Mouse (Mus musculus) liver, embryonic 15.5 days (tissue): Measurements from ENCODE around the gene Mrto4. TPM values are rescaled to one million over a fixed set of nuclear protein-coding genes. Genes with fewer than 3 reads are reported as not detected.

Experiments
- ATAC-seq: fragments of 200-750 bp; cut with Nextera tagmentation; 2 replicates; pipeline ENCODE4 v1.8.0; 2017; ENCODE audit warnings: moderate number of reproducible peaks, mild to moderate bottlenecking, moderate library complexity; ENCODE audit not compliant: insufficient read depth
- H3K27ac ChIP-seq: fragments of 300-500 bp; sonication (generic); replicated peaks from 2 replicates; pipeline ENCODE4 v1.5.1; 2015; ENCODE audit warnings: mild to moderate bottlenecking, inconsistent platforms
- H3K27me3 ChIP-seq: fragments of 300-500 bp; sonication (generic); 2 replicates; pipeline ENCODE4 v1.6.1; 2015; ENCODE audit warnings: mild to moderate bottlenecking, inconsistent platforms
- H3K36me3 ChIP-seq: fragments of 300-500 bp; sonication (generic); replicated peaks from 2 replicates; pipeline ENCODE4 v1.6.1; 2015; ENCODE audit warnings: moderate library complexity, mild to moderate bottlenecking, inconsistent platforms
- H3K4me1 ChIP-seq: fragments of 300-500 bp; sonication (generic); replicated peaks from 2 replicates; pipeline ENCODE4 v1.6.1; 2015; ENCODE audit warnings: inconsistent platforms
- H3K4me2 ChIP-seq: fragments of 300-500 bp; sonication (generic); 2 replicates; pipeline ENCODE4 v1.6.1; 2015; ENCODE audit warnings: moderate library complexity, mild to moderate bottlenecking, inconsistent platforms
- H3K4me3 ChIP-seq: fragments of 300-500 bp; sonication (generic); replicated peaks from 2 replicates; pipeline ENCODE4 v1.5.1; 2015; ENCODE audit warnings: mild to moderate bottlenecking, inconsistent platforms
- H3K9ac ChIP-seq: fragments of 300-500 bp; sonication (generic); 2 replicates; pipeline ENCODE4 v1.6.1; 2015; ENCODE audit warnings: moderate library complexity, mild to moderate bottlenecking, inconsistent platforms
- H3K9me3 ChIP-seq: fragments of 300-500 bp; sonication (generic); replicated peaks from 2 replicates; pipeline ENCODE4 v1.6.1; 2016; ENCODE audit warnings: inconsistent platforms
- WGBS: fragments of 180-500 bp; shearing (Covaris S2); methylation state at CpG from one replicate; pipeline ENCODE4 v1.1.7; 2015; ENCODE audit warnings: mixed read lengths; ENCODE audit not compliant: insufficient replicate concordance; 5-methylcytosine and 5-hydroxymethylcytosine counted together
- microRNA-seq: library from miRNA; unstranded; fragments of <30 nt; microRNA quantifications from one replicate; pipeline ENCODE4, GENCODE M21; 2016
- polyA plus RNA-seq: library from polyadenylated mRNA; unstranded; fragments of >200 nt; fragmentation: Nextera tagmentation; extraction: Ambion mirVana; gene quantifications from 2 replicates; pipeline ENCODE4 v1.2.1, GENCODE M21; 2015

The Mrto4 gene
- polyA plus RNA-seq, 1 experiment from 2014 or later: 78.7 TPM

- WGBS: under 1% methylated on average over 63 of the region's 63 CpGs
- Histone ChIP-seq H3K4me2 (peak within 1 kb of the TSS; percentile 100), H3K9ac (peak within 1 kb of the TSS; percentile 82), H3K4me1 (peaks cover 44% of the 10 kb centered on the region), H3K4me3 (peak within 1 kb of the TSS; percentile 74), H3K36me3 (peaks cover 6% of the 10 kb centered on the region; the same call in 1 of the 2 replicates), H3K9me3 (no peaks in the 10 kb centered on the region), H3K27me3 (no peaks in the 10 kb centered on the region), H3K27ac (peak within 1 kb of the TSS; percentile 81)
- peak; percentile 81 for ATAC-seq
These were observed 42.0 kb downstream of the Mrto4 start, which contains the start of the genes Pqlc2 and Akr7a5 for GRCm38 (mm10) chr4:139310171-139310898. TSS of gene Pqlc2 (minus strand) at chr4:139310708. TSS of gene Akr7a5 (plus strand) at chr4:139310744.

- H3K4me1 ChIP-seq: peaks cover 44% of the 10 kb centered on the region
- 44% methylated on average over 6 of the region's 6 CpGs for WGBS
These were observed 42.7 kb downstream of the Mrto4 start for GRCm38 (mm10) chr4:139309651-139310050.

GRCm38 (mm10) chr4:139307916-139308315, 44.5 kb downstream of the Mrto4 start:
- H3K9ac ChIP-seq: no peak overlapping the region; the same call in 1 of the 2 replicates
- no peaks in the 10 kb centered on the region for H3K36me3 ChIP-seq
- no peak overlapping the region for H3K27ac ChIP-seq
- no peaks in the 10 kb centered on the region for H3K27me3 ChIP-seq
- no peaks in the 10 kb centered on the region for H3K9me3 ChIP-seq
- H3K4me3 ChIP-seq: no peak overlapping the region
- WGBS: 38% methylated on average over 5 of the region's 5 CpGs
- no peak overlapping the region for H3K4me2 ChIP-seq
- peaks cover 44% of the 10 kb centered on the region for H3K4me1 ChIP-seq
- no peak for ATAC-seq

More at GRCm38 (mm10) chr4:139309651-139310050, 42.7 kb downstream of the Mrto4 start:
- Histone ChIP-seq H3K4me3 (peak overlapping the region; percentile 74), H3K4me2 (peak overlapping the region; percentile 100), H3K27ac (0 out of 2 replicates have a peak overlapping the region, but pooled peaks have one; percentile 81), H3K27me3 (no peaks in the 10 kb centered on the region), H3K36me3 (peaks cover 4% of the 10 kb centered on the region; the same call in 1 of the 2 replicates), H3K9me3 (no peaks in the 10 kb centered on the region), H3K9ac (peak overlapping the region; percentile 82)
- no peak for ATAC-seq

GRCm38 (mm10) chr4:139305521-139305920, 46.9 kb downstream of the Mrto4 start:
- Histone ChIP-seq H3K9me3 (no peaks in the 10 kb centered on the region), H3K27me3 (no peaks in the 10 kb centered on the region), H3K27ac (no peak overlapping the region), H3K4me1 (peaks cover 24% of the 10 kb centered on the region), H3K4me2 (no peak overlapping the region), H3K36me3 (no peaks in the 10 kb centered on the region), H3K9ac (no peak overlapping the region), H3K4me3 (no peak overlapping the region)
- no peak for ATAC-seq
- WGBS: 88% methylated on average over 3 of the region's 3 CpGs

- Histone ChIP-seq H3K27me3 (no peaks in the 10 kb centered on the region), H3K27ac (no peak overlapping the region)
- WGBS: 68% methylated on average over 5 of the region's 5 CpGs
These were observed 50.1 kb downstream of the Mrto4 start for GRCm38 (mm10) chr4:139302241-139302640.

GRCm38 (mm10) chr4:139301780-139302179, 50.6 kb downstream of the Mrto4 start:
- no peaks in the 10 kb centered on the region for H3K27me3 ChIP-seq
- no peaks in the 10 kb centered on the region; the same call in 1 of the 2 replicates for H3K4me1 ChIP-seq
- no peak overlapping the region for H3K9ac ChIP-seq
- ATAC-seq: peak; percentile 60
- no peak overlapping the region for H3K4me3 ChIP-seq
- no peak overlapping the region; the same call in 1 of the 2 replicates for H3K4me2 ChIP-seq
- no peaks in the 10 kb centered on the region for H3K9me3 ChIP-seq
- no peaks in the 10 kb centered on the region for H3K36me3 ChIP-seq
- H3K27ac ChIP-seq: no peak overlapping the region
- 71% methylated on average over 8 of the region's 8 CpGs for WGBS

More at GRCm38 (mm10) chr4:139302241-139302640, 50.1 kb downstream of the Mrto4 start:
- ATAC-seq: no peak
- no peak overlapping the region for H3K4me3 ChIP-seq
- no peaks in the 10 kb centered on the region for H3K36me3 ChIP-seq
- no peaks in the 10 kb centered on the region for H3K9me3 ChIP-seq
- no peaks in the 10 kb centered on the region; the same call in 1 of the 2 replicates for H3K4me1 ChIP-seq
- no peak overlapping the region for H3K9ac ChIP-seq
- no peak overlapping the region for H3K4me2 ChIP-seq

GRCm38 (mm10) chr4:139298671-139299366, 53.6 kb downstream of the Mrto4 start:
- H3K36me3 ChIP-seq: no peaks in the 10 kb centered on the region
- peak; percentile 51 for ATAC-seq
- H3K4me3 ChIP-seq: no peak overlapping the region
- no peaks in the 10 kb centered on the region for H3K9me3 ChIP-seq
- WGBS: 68% methylated on average over 12 of the region's 12 CpGs
- H3K27ac ChIP-seq: no peak overlapping the region
- H3K4me2 ChIP-seq: no peak overlapping the region
- no peaks in the 10 kb centered on the region; the same call in 1 of the 2 replicates for H3K4me1 ChIP-seq
- no peak overlapping the region for H3K9ac ChIP-seq
- H3K27me3 ChIP-seq: no peaks in the 10 kb centered on the region

GRCm38 (mm10) chr4:139297566-139297965, 54.8 kb downstream of the Mrto4 start:
- H3K27ac ChIP-seq: no peak overlapping the region
- no peak for ATAC-seq
- no peaks in the 10 kb centered on the region for H3K9me3 ChIP-seq
- H3K4me1 ChIP-seq: no peaks in the 10 kb centered on the region; the same call in 1 of the 2 replicates
- no peak overlapping the region for H3K4me3 ChIP-seq
- no peaks in the 10 kb centered on the region for H3K36me3 ChIP-seq
- H3K9ac ChIP-seq: no peak overlapping the region
- H3K4me2 ChIP-seq: no peak overlapping the region
- WGBS: 78% methylated on average over 4 of the region's 4 CpGs
- no peaks in the 10 kb centered on the region for H3K27me3 ChIP-seq

Small RNA genes within 50 kb of the gene (microRNA-seq; reads per million reads assigned to microRNA genes)
- gene Gm24245 (6.6 reads per million, percentile 22 among the genes with 10 or more reads in this experiment), gene Gm25732 (1.8 reads per million)

Other genes starting within 250 kb of the Mrto4 start
- gene Minos1, start 221.5 kb downstream of the Mrto4 start, polyA plus RNA-seq: 228 and 290 TPM in 2 replicates
- 148 and 153 TPM in 2 replicates for gene Capzb, start 159.7 kb downstream of the Mrto4 start, polyA plus RNA-seq
- 12.7 and 15.2 TPM in 2 replicates for gene Pqlc2, start 41.9 kb downstream of the Mrto4 start, polyA plus RNA-seq
- 48.3 and 57.1 TPM in 2 replicates for gene Akr7a5, start 41.8 kb downstream of the Mrto4 start, polyA plus RNA-seq
- gene Emc1, start within 50 bp of the Mrto4 start, polyA plus RNA-seq: 13.5 and 13.9 TPM in 2 replicates
- gene Ubr4, start within 50 bp of the Mrto4 start, polyA plus RNA-seq: 39.5 and 49.1 TPM in 2 replicates
- gene Iffo2, start 178.0 kb upstream of the Mrto4 start, polyA plus RNA-seq: 0.69 and 1.1 TPM in 2 replicates